Mouse (Mus musculus) midbrain, embryonic 10.5 days (tissue): ENCODE measurements around the gene Izumo1r. TPM values are rescaled to one million over a fixed set of nuclear protein-coding genes. Genes with fewer than 3 reads are reported as not detected.

Source experiments
- DNase-seq: peaks from one replicate; pipeline ENCODE4 v3.0.0-alpha.2; 2017; ENCODE audit warnings: low spot score
- H3K27ac ChIP-seq: fragments of 300-500 bp; sonication (generic); replicated peaks from 2 replicates; pipeline ENCODE4 v1.5.1; 2016; ENCODE audit warnings: mild to moderate bottlenecking
- H3K27me3 ChIP-seq: fragments of 300-500 bp; sonication (generic); 2 replicates; pipeline ENCODE4 v1.6.1; 2016; ENCODE audit warnings: low read depth, mild to moderate bottlenecking; ENCODE audit not compliant: poor library complexity, severe bottlenecking
- H3K36me3 ChIP-seq: fragments of 300-500 bp; sonication (generic); 2 replicates; pipeline ENCODE4 v1.6.1; 2016; ENCODE audit warnings: mild to moderate bottlenecking, moderate library complexity
- H3K4me1 ChIP-seq: fragments of 300-500 bp; sonication (generic); 2 replicates; pipeline ENCODE4 v1.6.1; 2016
- H3K4me3 ChIP-seq: fragments of 300-500 bp; sonication (generic); 2 replicates; pipeline ENCODE4 v1.5.1; 2016; ENCODE audit warnings: mild to moderate bottlenecking, moderate library complexity
- H3K9me3 ChIP-seq: fragments of 300-500 bp; sonication (generic); replicated peaks from 2 replicates; pipeline ENCODE4 v1.6.1; 2016; ENCODE audit warnings: mild to moderate bottlenecking
- WGBS: fragments of 180-500 bp; shearing (Covaris S2); methylation state at CpG from one replicate; pipeline ENCODE4 v1.1.7; 2016; 5-methylcytosine and 5-hydroxymethylcytosine counted together
- polyA plus RNA-seq: library from polyadenylated mRNA; unstranded; fragments of >200 nt; fragmentation: Nextera tagmentation; extraction: Ambion mirVana; gene quantifications from 2 replicates; pipeline ENCODE4 v1.2.1, GENCODE M21; 2016

Gene Izumo1r
- polyA plus RNA-seq, 1 experiment from 2014 or later, result not detected

- no peak overlapping the region for H3K27ac ChIP-seq
- no peak for DNase-seq
- H3K4me3 ChIP-seq, result no peak overlapping the region
- H3K4me1 ChIP-seq, result peaks cover 11% of the 10 kb centered on the region
- H3K36me3 ChIP-seq, result no peaks in the 10 kb centered on the region
- no peaks in the 10 kb centered on the region; the same call in 1 of the 2 replicates for H3K9me3 ChIP-seq
- peaks cover 45% of the 10 kb centered on the region for H3K27me3 ChIP-seq
- 65% methylated on average over 4 of the region's 4 CpGs for WGBS
These were observed 46.7 kb downstream of the Izumo1r start for GRCm38 (mm10) chr9:14856922-14857654.

GRCm38 (mm10) chr9:14854585-14854984 lies 49.2 kb downstream of the Izumo1r start:
- no peak overlapping the region for H3K27ac ChIP-seq
- WGBS, result 68% methylated on average over 4 of the region's 4 CpGs
- peaks cover under 1% of the 10 kb centered on the region for H3K4me1 ChIP-seq
- H3K27me3 ChIP-seq, result peaks cover 20% of the 10 kb centered on the region
- H3K4me3 ChIP-seq, result no peak overlapping the region
- H3K36me3 ChIP-seq, result no peaks in the 10 kb centered on the region
- DNase-seq, result no peak
- H3K9me3 ChIP-seq, result peaks cover 11% of the 10 kb centered on the region; the same call in 1 of the 2 replicates

- Histone ChIP-seq H3K27ac (no peak overlapping the region), H3K4me3 (no peak overlapping the region), H3K27me3 (no peaks in the 10 kb centered on the region), H3K9me3 (peaks cover 11% of the 10 kb centered on the region; the same call in 1 of the 2 replicates), H3K36me3 (no peaks in the 10 kb centered on the region), H3K4me1 (no peaks in the 10 kb centered on the region)
- WGBS, result 66% methylated on average over 1 of the region's 1 CpGs
- no peak for DNase-seq
These were observed 55.3 kb downstream of the Izumo1r start for GRCm38 (mm10) chr9:14848267-14848935.

GRCm38 (mm10) chr9:14846428-14846827 lies 57.3 kb downstream of the Izumo1r start:
- Histone ChIP-seq H3K4me3 (no peak overlapping the region), H3K27me3 (no peaks in the 10 kb centered on the region), H3K36me3 (no peaks in the 10 kb centered on the region), H3K4me1 (no peaks in the 10 kb centered on the region), H3K9me3 (peaks cover 5% of the 10 kb centered on the region; the same call in 1 of the 2 replicates), H3K27ac (no peak overlapping the region)
- no peak for DNase-seq
- WGBS, result 47% methylated on average over 5 of the region's 5 CpGs

- no peak overlapping the region for H3K4me3 ChIP-seq
- no peaks in the 10 kb centered on the region for H3K9me3 ChIP-seq
- DNase-seq, result no peak
- no peaks in the 10 kb centered on the region for H3K4me1 ChIP-seq
- H3K27ac ChIP-seq, result no peak overlapping the region
- WGBS, result 88% methylated on average over 3 of the region's 3 CpGs
- no peaks in the 10 kb centered on the region for H3K27me3 ChIP-seq
- no peaks in the 10 kb centered on the region for H3K36me3 ChIP-seq
These were observed 59.8 kb downstream of the Izumo1r start for GRCm38 (mm10) chr9:14843901-14844300.

- H3K27ac ChIP-seq, result no peak overlapping the region
- no peaks in the 10 kb centered on the region for H3K36me3 ChIP-seq
- H3K27me3 ChIP-seq, result no peaks in the 10 kb centered on the region
- no peaks in the 10 kb centered on the region for H3K9me3 ChIP-seq
- WGBS, result 89% methylated on average over 6 of the region's 6 CpGs
- H3K4me3 ChIP-seq, result no peak overlapping the region
- no peak for DNase-seq
- no peaks in the 10 kb centered on the region for H3K4me1 ChIP-seq
These were observed 60.4 kb downstream of the Izumo1r start for GRCm38 (mm10) chr9:14843311-14843857.

GRCm38 (mm10) chr9:14841878-14842761 lies 61.6 kb downstream of the Izumo1r start:
- Histone ChIP-seq H3K27me3 (no peaks in the 10 kb centered on the region), H3K36me3 (peaks cover 5% of the 10 kb centered on the region; the same call in 1 of the 2 replicates), H3K27ac (no peak overlapping the region), H3K4me1 (no peaks in the 10 kb centered on the region), H3K4me3 (no peak overlapping the region), H3K9me3 (no peaks in the 10 kb centered on the region)
- WGBS, result 87% methylated on average over 10 of the region's 10 CpGs
- DNase-seq, result no peak

- Histone ChIP-seq H3K36me3 (peaks cover 21% of the 10 kb centered on the region), H3K4me1 (no peaks in the 10 kb centered on the region), H3K9me3 (no peaks in the 10 kb centered on the region), H3K4me3 (no peak overlapping the region), H3K27me3 (no peaks in the 10 kb centered on the region), H3K27ac (no peak overlapping the region)
- no peak for DNase-seq
- WGBS, result 75% methylated on average over 5 of the region's 5 CpGs
These were observed 63.8 kb downstream of the Izumo1r start for GRCm38 (mm10) chr9:14839970-14840369.

GRCm38 (mm10) chr9:14839527-14839926 lies 64.2 kb downstream of the Izumo1r start:
- Histone ChIP-seq H3K9me3 (no peaks in the 10 kb centered on the region), H3K4me1 (no peaks in the 10 kb centered on the region), H3K36me3 (peaks cover 26% of the 10 kb centered on the region), H3K4me3 (no peak overlapping the region), H3K27ac (no peak overlapping the region), H3K27me3 (no peaks in the 10 kb centered on the region)
- DNase-seq, result no peak
- WGBS, result 82% methylated on average over 7 of the region's 7 CpGs

Other genes with a start within 250 kb of the Izumo1r start
- gene Piwil4, start 163.2 kb downstream of the Izumo1r start, polyA plus RNA-seq, result 0.04 and 0.11 TPM in 2 replicates
- gene Fut4, start 151.6 kb downstream of the Izumo1r start, polyA plus RNA-seq, result 1.8 and 2.0 TPM in 2 replicates
- 0.38 TPM in 1 of 2 replicates, not detected in the other for gene 1700012B09Rik, start 132.9 kb downstream of the Izumo1r start, polyA plus RNA-seq
- gene Mre11a, start 119.3 kb downstream of the Izumo1r start, polyA plus RNA-seq, result 34.1 and 38.6 TPM in 2 replicates
- 56.6 and 57.7 TPM in 2 replicates for gene Ankrd49, start 119.1 kb downstream of the Izumo1r start, polyA plus RNA-seq
- gene Gpr83, start 43.7 kb downstream of the Izumo1r start, polyA plus RNA-seq, result 0.25 and 0.40 TPM in 2 replicates
- gene Panx1, start 141.5 kb upstream of the Izumo1r start, polyA plus RNA-seq, result 77.7 and 85.5 TPM in 2 replicates
- not detected in 2 replicates for gene Hephl1, start 208.2 kb upstream of the Izumo1r start, polyA plus RNA-seq